Mouse (Mus musculus) liver, embryonic 11.5 days (tissue): ENCODE results near the gene Cldn9. TPM values are rescaled to one million over a fixed set of nuclear protein-coding genes. Genes with fewer than 3 reads are reported as not detected.

Experiments
- ATAC-seq: fragments of 200-750 bp; cut with Nextera tagmentation; replicated peaks from 2 replicates; pipeline ENCODE4 v1.8.0; 2017; ENCODE audit warnings: moderate number of reproducible peaks, mild to moderate bottlenecking, moderate TSS enrichment, moderate library complexity; ENCODE audit not compliant: low FRiP score
- DNase-seq: peaks from one replicate; pipeline ENCODE4 v3.0.0-alpha.2; 2017; ENCODE audit warnings: low spot score
- H3K27ac ChIP-seq: fragments of 300-500 bp; sonication (generic); 2 replicates; pipeline ENCODE4 v1.5.1; 2014; ENCODE audit warnings: mild to moderate bottlenecking, low read depth, low read length, control low read depth
- H3K27me3 ChIP-seq: fragments of 300-500 bp; sonication (generic); replicated peaks from 2 replicates; pipeline ENCODE4 v1.6.1; 2014; ENCODE audit warnings: low read length, mixed read lengths; ENCODE audit not compliant: control insufficient read depth, insufficient read depth
- H3K36me3 ChIP-seq: fragments of 300-500 bp; sonication (generic); 2 replicates; pipeline ENCODE4 v1.6.1; 2014; ENCODE audit warnings: mild to moderate bottlenecking, low read length, moderate library complexity, mixed read lengths; ENCODE audit not compliant: control insufficient read depth, insufficient read depth
- H3K4me1 ChIP-seq: fragments of 300-500 bp; sonication (generic); replicated peaks from 2 replicates; pipeline ENCODE4 v1.6.1; 2014; ENCODE audit warnings: low read length, mixed read lengths; ENCODE audit not compliant: control insufficient read depth, insufficient read depth
- H3K4me2 ChIP-seq: fragments of 300-500 bp; sonication (generic); 2 replicates; pipeline ENCODE4 v1.6.1; 2014; ENCODE audit warnings: mild to moderate bottlenecking, control low read depth, moderate library complexity
- H3K4me3 ChIP-seq: fragments of 300-500 bp; sonication (generic); 2 replicates; pipeline ENCODE4 v1.5.1; 2014; ENCODE audit warnings: low read depth, low read length, control low read depth
- H3K9ac ChIP-seq: fragments of 300-500 bp; sonication (generic); 2 replicates; pipeline ENCODE4 v1.6.1; 2014; ENCODE audit warnings: low read depth, low read length, control low read depth
- H3K9me3 ChIP-seq: fragments of 300-500 bp; sonication (generic); 2 replicates; pipeline ENCODE4 v1.6.1; 2016; ENCODE audit warnings: low read length, inconsistent platforms, mixed read lengths; ENCODE audit not compliant: control insufficient read depth
- WGBS: fragments of 180-500 bp; shearing (Covaris S2); extraction: QIAGEN DNeasy Blood & Tissue Kit; methylation state at CpG from one replicate; pipeline ENCODE4 v1.1.7; 2014; 5-methylcytosine and 5-hydroxymethylcytosine counted together
- polyA plus RNA-seq: library from polyadenylated mRNA; unstranded; fragments of >200 nt; fragmentation: Nextera tagmentation; extraction: Ambion mirVana; gene quantifications from 2 replicates; pipeline ENCODE4 v1.2.1, GENCODE M21; 2014

The Cldn9 gene
- polyA plus RNA-seq, 1 experiment from 2014 or later: 0.56 TPM

DNA sequence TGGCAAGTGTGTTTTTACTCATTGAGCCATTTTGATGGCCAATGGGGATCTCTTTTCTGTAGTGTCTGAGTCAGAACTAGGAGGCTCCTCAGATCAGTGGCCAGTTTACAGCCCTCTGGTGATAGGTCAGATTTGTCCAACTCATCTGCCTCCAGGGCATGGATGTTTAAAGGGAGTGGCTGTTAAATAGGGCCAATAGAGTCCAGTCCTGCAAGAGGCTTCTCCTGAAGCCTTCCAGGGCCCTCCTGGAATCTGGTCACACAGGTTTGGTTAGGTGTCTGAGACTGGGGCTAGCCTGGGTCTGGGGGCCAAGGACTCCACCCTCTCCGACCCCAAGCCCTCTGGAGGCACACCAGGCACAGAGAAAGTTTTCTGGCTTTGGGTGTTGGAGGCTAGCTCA is 10.7 kb upstream of the Cldn9 start:
- no peak for DNase-seq
- Histone ChIP-seq H3K4me2 (no peak overlapping the region), H3K4me3 (no peak overlapping the region), H3K9me3 (no peaks in the 10 kb centered on the region), H3K9ac (no peak overlapping the region), H3K4me1 (peaks cover 3% of the 10 kb centered on the region; the same call in 1 of the 2 replicates), H3K27ac (no peak overlapping the region), H3K36me3 (no peaks in the 10 kb centered on the region), H3K27me3 (peaks cover 36% of the 10 kb centered on the region)
- 68% methylated on average over 1 of the region's 1 CpGs for WGBS
- no peak for ATAC-seq

DNA sequence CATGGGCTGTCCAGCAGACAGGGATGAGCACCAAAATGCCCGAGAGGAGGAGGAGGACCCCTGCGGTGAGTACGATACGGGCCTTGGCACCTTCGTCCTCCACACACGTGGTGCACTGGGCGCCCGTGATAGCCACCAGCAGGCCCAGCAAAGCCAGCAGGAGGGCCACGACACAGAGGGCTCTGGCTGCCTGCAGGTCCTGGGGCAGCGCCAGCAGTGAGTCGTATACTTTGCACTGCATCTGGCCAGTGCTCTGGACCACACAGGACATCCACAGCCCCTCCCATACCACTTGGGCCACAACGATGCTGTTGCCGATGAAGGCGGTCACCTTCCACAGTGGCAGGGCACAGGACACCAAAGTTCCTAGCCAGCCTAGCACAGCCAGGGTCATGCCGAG is 600 bp downstream of the Cldn9 start:
- Histone ChIP-seq H3K4me3 (no peak overlapping the region), H3K9me3 (no peaks in the 10 kb centered on the region), H3K36me3 (no peaks in the 10 kb centered on the region), H3K4me2 (no peak overlapping the region), H3K27ac (no peak overlapping the region), H3K9ac (no peak overlapping the region), H3K4me1 (0 out of 2 replicates have a peak, but pooled peaks cover 2% of the 10 kb centered on the region), H3K27me3 (peaks cover 64% of the 10 kb centered on the region)
- ATAC-seq: no peak
- DNase-seq: no peak
- WGBS: 22% methylated on average over 15 of the region's 15 CpGs

DNA sequence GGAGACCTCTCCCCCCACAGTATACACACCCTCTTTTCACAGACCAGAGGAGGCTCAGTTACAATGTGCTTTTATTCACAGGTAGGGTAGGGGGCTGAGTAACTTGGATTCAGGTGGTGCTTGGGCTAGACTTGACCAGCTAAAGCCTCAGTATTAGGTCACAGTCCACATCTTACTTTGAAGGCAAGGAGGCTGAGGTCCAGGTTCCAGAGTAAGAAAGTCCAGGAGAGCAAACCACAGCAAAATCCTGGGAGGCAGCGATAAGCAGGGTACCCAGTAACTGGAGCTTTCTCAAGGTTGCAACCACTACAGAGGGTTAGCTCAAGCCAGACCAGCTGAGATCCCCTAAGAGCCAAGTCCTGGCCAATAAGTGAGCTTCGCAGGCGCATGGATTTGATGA is 1.3 kb downstream of the Cldn9 start:
- WGBS: 54% methylated on average over 3 of the region's 3 CpGs
- no peak overlapping the region for H3K4me3 ChIP-seq
- ATAC-seq: no peak
- H3K27me3 ChIP-seq: peaks cover 64% of the 10 kb centered on the region
- no peak overlapping the region for H3K4me2 ChIP-seq
- H3K9me3 ChIP-seq: no peaks in the 10 kb centered on the region
- DNase-seq: no peak
- no peaks in the 10 kb centered on the region for H3K36me3 ChIP-seq
- H3K4me1 ChIP-seq: 0 out of 2 replicates have a peak, but pooled peaks cover 4% of the 10 kb centered on the region
- H3K9ac ChIP-seq: no peak overlapping the region
- H3K27ac ChIP-seq: no peak overlapping the region

DNA sequence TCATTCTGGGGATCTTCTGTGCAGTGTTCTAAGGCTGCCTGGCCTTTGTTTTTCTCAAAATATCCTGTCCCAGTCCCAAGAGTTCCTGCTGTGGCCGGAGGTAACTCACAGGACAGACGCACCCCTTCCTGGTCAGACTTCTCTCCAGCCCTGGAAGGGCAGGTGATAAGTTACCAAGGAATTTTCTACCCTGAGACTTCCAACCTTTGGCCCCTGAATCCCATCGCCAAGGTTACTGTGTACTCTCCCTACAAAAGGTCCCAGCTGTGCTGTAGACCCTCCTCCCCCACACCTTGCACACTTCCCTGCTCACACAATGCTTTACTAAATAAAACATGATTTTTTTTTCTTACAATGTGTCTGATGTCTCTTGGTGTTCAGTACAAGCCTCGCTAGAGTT is 1.7 kb downstream of the Cldn9 start:
- no peak for DNase-seq
- WGBS: 49% methylated on average over 4 of the region's 4 CpGs
- H3K4me2 ChIP-seq: no peak overlapping the region
- H3K27me3 ChIP-seq: peaks cover 64% of the 10 kb centered on the region
- no peaks in the 10 kb centered on the region for H3K9me3 ChIP-seq
- H3K36me3 ChIP-seq: no peaks in the 10 kb centered on the region
- 0 out of 2 replicates have a peak, but pooled peaks cover 4% of the 10 kb centered on the region for H3K4me1 ChIP-seq
- no peak overlapping the region for H3K27ac ChIP-seq
- no peak for ATAC-seq
- H3K9ac ChIP-seq: no peak overlapping the region
- no peak overlapping the region for H3K4me3 ChIP-seq

DNA sequence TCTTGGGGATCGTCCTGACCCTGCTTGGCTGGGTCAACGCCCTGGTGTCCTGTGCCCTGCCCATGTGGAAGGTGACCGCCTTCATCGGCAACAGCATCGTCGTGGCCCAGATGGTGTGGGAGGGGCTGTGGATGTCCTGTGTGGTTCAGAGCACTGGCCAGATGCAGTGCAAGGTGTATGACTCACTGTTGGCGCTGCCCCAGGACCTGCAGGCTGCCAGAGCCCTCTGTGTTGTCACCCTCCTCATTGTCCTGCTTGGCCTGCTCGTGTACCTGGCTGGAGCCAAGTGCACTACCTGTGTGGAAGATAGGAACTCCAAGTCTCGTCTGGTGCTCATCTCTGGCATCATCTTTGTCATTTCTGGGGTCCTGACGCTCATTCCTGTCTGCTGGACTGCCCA is 2.7 kb downstream of the Cldn9 start:
- Histone ChIP-seq H3K4me1 (peaks cover 11% of the 10 kb centered on the region), H3K9ac (no peak overlapping the region), H3K4me2 (no peak overlapping the region; the same call in 1 of the 2 replicates), H3K9me3 (no peaks in the 10 kb centered on the region), H3K4me3 (no peak overlapping the region), H3K36me3 (no peaks in the 10 kb centered on the region), H3K27me3 (peaks cover 64% of the 10 kb centered on the region), H3K27ac (no peak overlapping the region)
- no peak for DNase-seq
- ATAC-seq: no peak
- WGBS: 68% methylated on average over 10 of the region's 10 CpGs

DNA sequence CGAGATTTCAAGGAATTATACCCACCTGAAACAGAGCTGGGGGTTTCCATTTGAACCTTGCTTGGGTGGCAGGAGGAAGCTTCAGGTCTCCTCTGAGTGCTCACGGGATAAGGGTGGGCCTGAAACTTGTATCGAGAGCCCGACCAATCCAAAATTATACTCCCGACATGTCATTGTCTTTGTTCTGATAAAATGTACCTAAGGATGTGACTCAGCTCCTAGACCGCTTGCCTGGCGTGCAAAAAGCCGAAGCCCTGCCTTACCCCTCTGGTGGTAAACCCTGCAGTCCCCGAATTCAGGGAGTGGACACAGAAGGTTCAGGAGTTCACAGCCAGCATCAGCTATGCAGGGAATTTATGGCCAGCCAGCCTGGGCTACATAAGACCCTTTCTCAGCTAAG is 3.5 kb downstream of the Cldn9 start:
- H3K9me3 ChIP-seq: no peaks in the 10 kb centered on the region
- 49% methylated on average over 9 of the region's 9 CpGs for WGBS
- H3K36me3 ChIP-seq: no peaks in the 10 kb centered on the region
- H3K4me3 ChIP-seq: no peak overlapping the region
- no peak overlapping the region for H3K27ac ChIP-seq
- no peak overlapping the region for H3K9ac ChIP-seq
- H3K27me3 ChIP-seq: peaks cover 68% of the 10 kb centered on the region
- ATAC-seq (no peak), DNase-seq (no peak)
- H3K4me2 ChIP-seq: no peak overlapping the region
- H3K4me1 ChIP-seq: peaks cover 17% of the 10 kb centered on the region

DNA sequence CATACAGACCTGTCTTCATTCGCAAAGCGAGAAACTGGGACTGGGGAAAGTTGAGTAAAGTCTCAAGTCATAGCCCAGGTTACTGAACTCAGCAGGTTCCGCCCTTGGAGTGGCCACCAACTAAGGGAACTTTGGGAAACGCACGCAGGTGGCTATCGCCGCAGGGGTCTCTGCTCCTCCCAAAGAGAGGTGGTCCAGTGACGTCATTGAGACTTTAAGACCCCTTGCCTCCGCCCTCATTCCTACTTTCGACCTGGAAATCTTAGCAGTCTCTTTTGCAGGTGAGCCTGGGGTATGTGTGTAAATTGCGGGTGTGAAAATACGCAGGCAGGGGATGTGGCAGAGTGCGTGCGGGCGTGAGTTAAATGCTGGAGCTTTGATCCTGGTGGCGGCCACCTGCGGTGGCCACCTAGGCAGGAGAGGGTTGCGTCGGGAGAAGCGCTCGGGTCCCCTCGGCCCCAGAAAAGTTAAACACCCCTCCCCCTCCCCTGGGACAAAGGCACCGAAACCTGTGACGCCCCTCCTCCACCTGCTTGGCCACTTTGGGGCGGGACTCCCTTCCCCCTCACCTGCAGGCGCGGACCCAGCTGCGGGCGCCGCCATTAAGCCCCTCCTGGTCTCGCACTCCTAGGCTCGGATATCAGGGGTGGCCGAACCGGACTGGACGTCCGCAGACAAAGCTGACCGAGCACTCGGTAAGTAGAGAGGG is 4.5 kb downstream of the Cldn9 start, which contains the start of gene Cldn6:
Gene Cldn6, plus strand, starts transcription at position 123 of the 709 bp plus-strand sequence.
- no peaks in the 10 kb centered on the region for H3K9me3 ChIP-seq
- H3K9ac ChIP-seq: no peak within 1 kb of the TSS
- no peak for ATAC-seq
- H3K27me3 ChIP-seq: peaks cover 66% of the 10 kb centered on the region
- H3K4me1 ChIP-seq: peaks cover 24% of the 10 kb centered on the region
- H3K4me2 ChIP-seq: peak within 1 kb of the TSS; percentile 45
- H3K27ac ChIP-seq: no peak within 1 kb of the TSS
- no peak for DNase-seq
- H3K36me3 ChIP-seq: no peaks in the 10 kb centered on the region
- WGBS: 3% methylated on average over 38 of the region's 38 CpGs
- H3K4me3 ChIP-seq: peak within 1 kb of the TSS; percentile 26

DNA sequence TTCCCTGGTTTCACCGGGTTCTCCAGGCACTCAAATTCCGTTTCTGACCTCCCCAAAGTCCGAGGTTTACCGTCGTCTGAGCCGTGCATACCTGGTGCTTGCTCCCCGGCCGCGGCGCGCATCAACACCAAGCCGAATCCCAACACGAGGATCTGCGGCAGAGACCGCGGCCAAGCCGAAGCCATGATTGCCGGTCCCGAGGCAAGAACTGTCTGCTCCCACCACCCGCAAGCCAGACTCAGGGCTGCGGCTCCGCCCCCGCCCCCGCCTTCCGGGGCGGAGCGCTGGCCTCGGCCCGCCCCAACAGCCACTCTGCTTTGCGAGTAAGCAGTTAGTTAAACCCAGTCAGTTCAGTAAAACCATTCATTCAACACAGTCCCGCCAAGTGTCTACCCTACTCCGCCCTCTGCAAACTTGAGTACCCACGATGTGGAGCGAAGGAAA is 6.6 kb downstream of the Cldn9 start, which contains the start of gene Tnfrsf12a:
Gene Tnfrsf12a, minus strand, starts transcription at position 233 of the 444 bp plus-strand sequence.
- H3K27ac ChIP-seq: peak within 1 kb of the TSS; percentile 63
- under 1% methylated on average over 34 of the region's 34 CpGs for WGBS
- ATAC-seq: peak; percentile 52

More for the DNA sequence above, 6.6 kb downstream of the Cldn9 start, which contains the start of gene Tnfrsf12a:
- peaks cover 29% of the 10 kb centered on the region for H3K4me1 ChIP-seq
- H3K4me3 ChIP-seq: peak within 1 kb of the TSS; percentile 65
- DNase-seq: peak; percentile 85
- H3K36me3 ChIP-seq: no peaks in the 10 kb centered on the region
- H3K9me3 ChIP-seq: no peaks in the 10 kb centered on the region
- peak within 1 kb of the TSS; percentile 64 for H3K9ac ChIP-seq
- peaks cover 45% of the 10 kb centered on the region for H3K27me3 ChIP-seq
- H3K4me2 ChIP-seq: peak within 1 kb of the TSS; percentile 99
